Mouse (Mus musculus): ENCODE results near the gene Ddr2.

DNA sequence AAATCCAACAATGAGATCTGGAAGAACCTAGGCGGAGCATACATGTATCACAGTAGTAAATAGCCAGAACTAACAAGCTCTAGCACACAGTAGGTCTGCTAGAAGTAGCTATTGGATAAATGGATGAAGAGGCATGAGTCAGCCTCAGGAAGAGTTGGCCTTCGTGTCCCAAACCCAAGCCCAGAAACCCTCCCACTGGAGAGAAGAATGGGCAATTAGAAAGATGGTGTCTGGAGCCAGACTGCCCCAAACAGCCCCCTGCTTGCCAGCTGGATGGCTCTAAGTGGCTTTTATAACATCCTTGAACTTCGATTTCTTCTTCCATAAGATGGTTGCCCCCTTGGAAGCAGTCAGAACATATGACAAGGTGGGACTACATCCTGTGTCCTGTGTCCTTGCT is 53.6 kb downstream of the Ddr2 start:
- TF ChIP-seq CTCF (IDR thresholded peaks at IDR 0.05; ENCODE audit: control insufficient read depth, insufficient read depth, low read length) (no peak), POLR2A (IDR thresholded peaks at IDR 0.05; ENCODE audit: borderline replicate concordance, control insufficient read depth, low read depth, low read length) (no peak)
